Mouse (Mus musculus) ovary, adult 10 weeks (tissue): Measurements from ENCODE around the gene Hbb-bt. TPM values are rescaled to one million over a fixed set of nuclear protein-coding genes. Genes with fewer than 3 reads are reported as not detected.

Experiments
- polyA plus RNA-seq: library from polyadenylated mRNA; stranded (reverse); fragments of 350-450 nt; fragmentation: Illumina TruSeq; extraction: RNeasy Lipid Tissue Mini Kit (QIAGEN cat#74804); gene quantifications from one replicate; pipeline ENCODE4 v1.2.3, GENCODE M21; 2014

Hbb-bt gene
- 2.9 TPM for polyA plus RNA-seq

GRCm38 (mm10) chr7:103813766-103814165, at the start of gene Hbb-bt:
Gene Hbb-bt (minus strand): TSS chr7:103813996.

GRCm38 (mm10) chr7:103853090-103853489, 39.3 kb upstream of the Hbb-bt start, which contains the start of gene Hbb-y:
Gene Hbb-y (minus strand): TSS chr7:103853216.

GRCm38 (mm10) chr7:103843034-103843433, 29.2 kb upstream of the Hbb-bt start, which contains the start of gene Hbb-bh1:
Gene Hbb-bh1 (minus strand): TSS chr7:103843164.

GRCm38 (mm10) chr7:103840268-103840667, 26.5 kb upstream of the Hbb-bt start, which contains the start of gene Hbb-bh2:
Gene Hbb-bh2 (minus strand): TSS chr7:103840520.

GRCm38 (mm10) chr7:103827808-103828207, 14.0 kb upstream of the Hbb-bt start, which contains the start of gene Hbb-bs:
Gene Hbb-bs (minus strand): TSS chr7:103828096.

GRCm38 (mm10) chr7:103791721-103792120, 22.1 kb downstream of the Hbb-bt start, which contains the start of gene Olfr67:
Gene Olfr67 (minus strand): TSS chr7:103791821.

GRCm38 (mm10) chr7:103779598-103779997, 34.2 kb downstream of the Hbb-bt start, which contains the start of gene Olfr68:
Gene Olfr68 (minus strand): TSS chr7:103779698.

GRCm38 (mm10) chr7:103771494-103771893, 42.3 kb downstream of the Hbb-bt start, which contains the start of gene Olfr69:
Gene Olfr69 (minus strand): TSS chr7:103771594.

Other genes starting within 250 kb of the Hbb-bt start
- not detected for gene Olfr616, start 244.9 kb downstream of the Hbb-bt start, polyA plus RNA-seq
- not detected for gene Olfr617, start 240.9 kb downstream of the Hbb-bt start, polyA plus RNA-seq
- gene Olfr618, start 223.9 kb downstream of the Hbb-bt start, polyA plus RNA-seq: not detected
- not detected for gene Olfr619, start 213.4 kb downstream of the Hbb-bt start, polyA plus RNA-seq
- not detected for gene Olfr620, start 201.5 kb downstream of the Hbb-bt start, polyA plus RNA-seq
- not detected for gene Olfr622, start 171.3 kb downstream of the Hbb-bt start, polyA plus RNA-seq
- not detected for gene Olfr623, start 150.3 kb downstream of the Hbb-bt start, polyA plus RNA-seq
- gene Olfr624, start 142.8 kb downstream of the Hbb-bt start, polyA plus RNA-seq: 0.63 TPM
- gene Olfr625-ps1, start 131.3 kb downstream of the Hbb-bt start, polyA plus RNA-seq: not detected
- not detected for gene Olfr243, start 99.3 kb downstream of the Hbb-bt start, polyA plus RNA-seq
- not detected for gene Olfr628, start 83.6 kb downstream of the Hbb-bt start, polyA plus RNA-seq
- not detected for gene Olfr629, start 69.1 kb downstream of the Hbb-bt start, polyA plus RNA-seq
- not detected for gene Olfr630, start 56.7 kb downstream of the Hbb-bt start, polyA plus RNA-seq
- gene Olfr69, start 42.4 kb downstream of the Hbb-bt start, polyA plus RNA-seq: not detected
- gene Olfr68, start 34.3 kb downstream of the Hbb-bt start, polyA plus RNA-seq: not detected
- not detected for gene Olfr67, start 22.2 kb downstream of the Hbb-bt start, polyA plus RNA-seq
- 54.8 TPM for gene Hbb-bs, start 14.1 kb upstream of the Hbb-bt start, polyA plus RNA-seq
- not detected for gene Hbb-bh2, start 26.5 kb upstream of the Hbb-bt start, polyA plus RNA-seq
- not detected for gene Hbb-bh1, start 29.2 kb upstream of the Hbb-bt start, polyA plus RNA-seq
- gene Hbb-y, start 39.2 kb upstream of the Hbb-bt start, polyA plus RNA-seq: not detected
- gene Olfr66, start 72.3 kb upstream of the Hbb-bt start, polyA plus RNA-seq: not detected
- not detected for gene Olfr64, start 80.5 kb upstream of the Hbb-bt start, polyA plus RNA-seq
- gene Olfr65, start 89.5 kb upstream of the Hbb-bt start, polyA plus RNA-seq: not detected
- gene Olfr631, start 114.8 kb upstream of the Hbb-bt start, polyA plus RNA-seq: not detected
- not detected for gene Olfr632, start 120.4 kb upstream of the Hbb-bt start, polyA plus RNA-seq
- gene Olfr633, start 130.4 kb upstream of the Hbb-bt start, polyA plus RNA-seq: not detected
- gene Olfr635, start 157.2 kb upstream of the Hbb-bt start, polyA plus RNA-seq: not detected
- gene Olfr638, start 184.8 kb upstream of the Hbb-bt start, polyA plus RNA-seq: not detected
- gene Olfr639, start 203.3 kb upstream of the Hbb-bt start, polyA plus RNA-seq: not detected
- gene Olfr640, start 211.6 kb upstream of the Hbb-bt start, polyA plus RNA-seq: not detected
- gene Olfr641, start 221.4 kb upstream of the Hbb-bt start, polyA plus RNA-seq: not detected
- not detected for gene Olfr642, start 238.7 kb upstream of the Hbb-bt start, polyA plus RNA-seq
- not detected for gene 4930516K23Rik, start 247.4 kb upstream of the Hbb-bt start, polyA plus RNA-seq